Mouse (Mus musculus) urinary bladder, postnatal 0 days (tissue): ENCODE measurements around the gene Slc12a4. TPM values are rescaled to one million over a fixed set of nuclear protein-coding genes. Genes with fewer than 3 reads are reported as not detected.

Experiments
- microRNA-seq: library from miRNA; unstranded; fragments of <30 nt; microRNA quantifications from one replicate; pipeline ENCODE4, GENCODE M21; 2016
- polyA plus RNA-seq: library from polyadenylated mRNA; unstranded; fragments of >200 nt; fragmentation: Nextera tagmentation; extraction: Ambion mirVana; gene quantifications from 2 replicates; pipeline ENCODE4 v1.2.1, GENCODE M21; 2015

The Slc12a4 gene
- 33.0 and 35.3 TPM in 2 replicates for polyA plus RNA-seq

GRCm38 (mm10) chr8:105965905-105966341, at the start of gene Slc12a4:
Gene Slc12a4, minus strand, starts transcription at chr8:105966097.

DNA sequence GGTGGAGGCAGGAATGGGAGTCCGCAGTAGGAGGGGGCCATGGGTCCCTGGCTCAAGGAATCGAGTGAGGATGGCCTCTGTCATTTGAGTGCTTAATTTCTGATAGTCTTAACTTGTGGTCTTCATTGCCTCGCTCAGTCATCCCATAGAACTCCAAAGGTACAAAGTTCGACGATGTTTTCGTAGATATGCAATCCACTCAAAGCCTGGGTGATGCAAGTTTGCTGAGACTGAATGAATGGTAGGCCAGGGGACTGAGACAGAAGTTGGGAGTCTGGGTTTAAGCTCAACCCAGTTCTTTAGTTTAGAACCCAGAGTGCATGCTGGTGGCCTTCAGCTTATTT, 45.7 kb upstream of the Slc12a4 start, which contains the start of gene Ddx28:
Gene Ddx28 (minus strand): TSS at position 240 of the 344 bp plus-strand sequence.

GRCm38 (mm10) chr8:106005875-106006274, 40.0 kb upstream of the Slc12a4 start, which contains the start of gene Dpep2nb:
Gene Dpep2nb, minus strand, starts transcription at chr8:106005975.

DNA sequence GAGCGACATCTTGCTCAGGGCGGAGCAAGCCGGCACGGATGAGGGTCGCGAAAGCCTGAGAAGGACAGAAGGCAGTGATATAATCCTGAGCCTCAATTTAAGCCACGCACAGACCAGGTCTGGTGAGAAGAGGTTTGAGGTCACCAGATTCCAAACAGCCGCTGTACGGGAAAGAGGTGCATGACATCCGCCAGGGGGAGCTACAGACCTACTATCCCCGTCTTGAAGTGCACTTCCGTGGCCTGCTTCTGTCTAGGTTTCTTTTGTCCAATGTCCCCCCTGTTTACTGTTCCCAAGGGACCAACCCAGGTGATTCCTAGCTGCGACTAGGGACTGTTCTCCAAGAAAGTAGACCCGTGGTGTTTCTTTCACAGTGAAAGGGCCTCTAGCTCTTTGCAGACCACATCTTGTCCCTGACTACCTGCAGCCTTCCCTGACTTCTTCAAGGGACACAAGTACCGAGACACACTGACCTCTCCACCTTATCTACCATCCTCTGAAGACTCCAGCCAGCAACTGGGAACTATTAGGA, 25.0 kb upstream of the Slc12a4 start, which contains the start of gene Dus2:
Gene Dus2 (plus strand): TSS at position 482 of the 532 bp plus-strand sequence.

DNA sequence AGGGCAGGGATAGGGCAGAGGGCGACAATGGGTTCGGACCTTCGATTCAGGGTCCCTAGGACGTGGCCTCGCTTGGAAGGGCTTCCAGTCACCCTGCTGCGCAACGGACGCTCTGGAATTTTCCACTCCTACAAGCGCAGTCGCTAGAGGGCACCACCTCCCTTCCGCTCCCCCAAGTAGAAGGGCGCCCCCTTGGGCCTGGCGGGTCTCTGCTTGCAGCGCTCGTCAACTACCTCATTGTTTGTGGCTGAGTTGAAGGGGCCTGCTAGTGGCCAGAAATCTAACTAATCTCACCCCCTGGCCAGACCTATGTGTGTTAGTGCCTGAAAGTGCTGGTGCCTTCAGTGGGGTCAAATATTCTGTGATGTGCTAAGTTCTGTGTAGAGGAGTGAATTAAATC, 13.4 kb upstream of the Slc12a4 start, which contains the start of gene Dpep3:
Gene Dpep3 (minus strand): TSS at position 105 of the 400 bp plus-strand sequence.

GRCm38 (mm10) chr8:105943321-105943739, 22.6 kb downstream of the Slc12a4 start, which contains the start of gene Lcat:
Gene Lcat, minus strand, starts transcription at chr8:105943382.

DNA sequence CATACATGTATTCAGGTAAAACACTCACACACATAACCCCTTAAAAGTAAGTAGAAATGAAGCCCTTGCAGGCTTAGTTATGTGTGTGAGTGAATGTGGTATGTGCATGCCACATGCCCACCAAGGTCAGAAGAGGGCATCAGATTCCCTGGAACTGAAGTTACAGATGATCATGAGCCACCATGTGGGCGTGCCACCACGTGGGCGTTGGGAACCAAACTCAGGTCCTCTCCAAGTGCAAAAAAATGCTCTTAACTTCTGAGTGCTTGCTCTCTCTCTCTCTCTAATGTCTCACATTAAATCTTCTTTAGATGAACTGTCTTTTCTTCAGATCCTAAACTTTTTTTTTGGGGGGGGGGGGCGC, 27.6 kb downstream of the Slc12a4 start, which contains the start of gene Psmb10:
Gene Psmb10 (minus strand): TSS at position 139 of the 364 bp plus-strand sequence.

DNA sequence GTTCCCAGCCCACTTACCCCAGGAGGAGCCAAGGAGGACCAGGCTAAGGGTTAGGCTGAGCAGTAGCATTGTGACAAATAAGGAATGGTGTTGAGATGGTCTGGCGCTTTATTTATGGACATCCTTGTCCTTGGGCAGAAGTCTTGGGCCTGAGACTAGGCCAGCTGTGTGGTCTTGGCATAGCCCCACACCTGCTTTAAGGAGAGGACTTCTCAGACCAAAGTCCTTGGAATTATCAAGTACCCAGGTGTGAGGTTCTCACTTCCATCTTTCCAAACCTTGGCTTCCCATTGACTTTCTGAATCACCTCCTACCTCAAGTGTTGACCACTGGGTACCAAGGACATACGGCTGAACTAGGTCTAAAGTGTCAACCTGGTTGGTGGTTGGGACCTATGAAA, 32.1 kb downstream of the Slc12a4 start, which contains the start of gene Ctrl:
Gene Ctrl (minus strand): TSS at position 101 of the 400 bp plus-strand sequence.

DNA sequence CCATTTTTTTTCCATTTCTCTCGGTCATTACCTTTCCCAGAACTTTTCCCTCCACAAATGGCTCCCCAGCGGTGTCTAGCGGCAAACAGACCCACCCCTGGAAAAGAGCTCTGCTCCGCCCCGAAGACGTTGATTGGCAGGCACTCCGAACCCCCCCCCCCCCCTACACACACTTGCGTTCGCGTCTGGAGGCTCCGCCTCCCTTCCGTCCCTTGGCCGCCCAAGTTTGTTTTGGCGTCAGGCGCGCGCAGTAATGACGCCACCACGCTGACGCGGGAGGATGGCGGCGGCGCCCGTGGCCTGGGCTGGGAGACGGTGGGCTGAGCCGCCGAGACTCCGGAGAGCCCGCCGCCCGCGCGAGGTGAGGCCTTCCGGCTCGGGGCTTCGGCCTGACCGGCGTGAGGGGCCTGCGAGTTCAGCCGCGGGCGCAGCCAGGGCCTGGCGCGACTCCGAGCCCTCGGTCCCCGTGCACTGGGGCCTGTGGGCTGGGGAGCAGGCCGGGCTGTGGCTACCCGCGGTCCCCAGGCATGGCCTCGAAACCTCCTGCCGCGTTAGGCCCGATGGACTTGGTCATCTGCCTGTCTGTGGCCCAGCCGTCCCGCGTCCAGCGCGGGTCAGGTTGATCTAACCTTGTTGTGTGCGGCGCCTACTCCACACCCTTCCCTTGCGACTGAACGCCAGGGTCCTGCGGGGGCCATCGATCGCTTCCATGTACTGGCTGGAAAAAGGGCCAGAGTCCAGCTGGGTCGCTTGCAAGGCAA, 65.5 kb downstream of the Slc12a4 start, which contains the start of gene Pskh1:
Gene Pskh1 (plus strand): TSS at position 262 of the 761 bp plus-strand sequence.

Small RNAs within 50 kb of the gene (microRNA-seq; reads per million reads assigned to microRNA genes)
- gene Mir7074, result not detected

Other genes with a start within 250 kb of the Slc12a4 start
- 8.4 and 11.5 TPM in 2 replicates for gene Gfod2, start 207.4 kb downstream of the Slc12a4 start, polyA plus RNA-seq
- gene Ranbp10, start 138.7 kb downstream of the Slc12a4 start, polyA plus RNA-seq, result 5.3 and 5.5 TPM in 2 replicates
- not detected in 2 replicates for gene Tsnaxip1, start 138.4 kb downstream of the Slc12a4 start, polyA plus RNA-seq
- gene Cenpt, start 112.8 kb downstream of the Slc12a4 start, polyA plus RNA-seq, result 12.8 and 15.9 TPM in 2 replicates
- 34.7 and 37.6 TPM in 2 replicates for gene Thap11, start 111.0 kb downstream of the Slc12a4 start, polyA plus RNA-seq
- 135 and 151 TPM in 2 replicates for gene Nutf2, start 105.5 kb downstream of the Slc12a4 start, polyA plus RNA-seq
- 16.9 and 18.8 TPM in 2 replicates for gene Edc4, start 85.2 kb downstream of the Slc12a4 start, polyA plus RNA-seq
- 0.30 and 0.36 TPM in 2 replicates for gene Nrn1l, start 72.5 kb downstream of the Slc12a4 start, polyA plus RNA-seq
- gene Pskh1, start 65.7 kb downstream of the Slc12a4 start, polyA plus RNA-seq, result 16.9 and 17.5 TPM in 2 replicates
- gene Ctrl, start 32.2 kb downstream of the Slc12a4 start, polyA plus RNA-seq, result 0.40 and 0.55 TPM in 2 replicates
- 41.7 and 50.9 TPM in 2 replicates for gene Psmb10, start 27.7 kb downstream of the Slc12a4 start, polyA plus RNA-seq
- gene Lcat, start 22.7 kb downstream of the Slc12a4 start, polyA plus RNA-seq, result 0.81 and 0.85 TPM in 2 replicates
- 0.18 TPM in 1 of 2 replicates, not detected in the other for gene Dpep3, start 13.3 kb upstream of the Slc12a4 start, polyA plus RNA-seq
- 12.1 and 13.2 TPM in 2 replicates for gene Dus2, start 25.2 kb upstream of the Slc12a4 start, polyA plus RNA-seq
- gene Dpep2nb, start 39.9 kb upstream of the Slc12a4 start, polyA plus RNA-seq, result not detected in 2 replicates
- 10.4 and 11.0 TPM in 2 replicates for gene Ddx28, start 45.8 kb upstream of the Slc12a4 start, polyA plus RNA-seq
- 2.9 and 3.2 TPM in 2 replicates for gene Nfatc3, start 92.7 kb upstream of the Slc12a4 start, polyA plus RNA-seq
- 39.5 and 40.6 TPM in 2 replicates for gene Esrp2, start 170.9 kb upstream of the Slc12a4 start, polyA plus RNA-seq
- 7.1 and 7.7 TPM in 2 replicates for gene Pla2g15, start 184.3 kb upstream of the Slc12a4 start, polyA plus RNA-seq
- gene Slc7a6, start 202.8 kb upstream of the Slc12a4 start, polyA plus RNA-seq, result 53.5 and 58.0 TPM in 2 replicates
- 17.1 and 19.3 TPM in 2 replicates for gene Slc7a6os, start 244.8 kb upstream of the Slc12a4 start, polyA plus RNA-seq
- 20.6 and 20.9 TPM in 2 replicates for gene Prmt7, start 244.8 kb upstream of the Slc12a4 start, polyA plus RNA-seq